Mouse (Mus musculus) liver, adult 2 months (tissue): ENCODE data around the gene Ankrd45. TPM values are rescaled to one million over a fixed set of nuclear protein-coding genes. Genes with fewer than 3 reads are reported as not detected.
"Not testable (repeated sequence)": the region's sequence is repeated elsewhere in the genome, so short reads cannot be mapped to it uniquely, and the experiment has no call there.

ENCODE experiments used
- DNase-seq: peaks from one replicate; pipeline ENCODE4 v3.0.0-alpha.2; 2011; ENCODE audit warnings: low read depth, low spot score; ENCODE audit errors: extremely low read depth
- H3K27ac ChIP-seq: fragments of 200-500 bp; replicated peaks from 2 replicates; pipeline ENCODE4 v1.5.1; 2012; ENCODE audit warnings: low read depth, mild to moderate bottlenecking, control low read depth, inconsistent platforms, low read length; ENCODE audit not compliant: insufficient read depth
- H3K27me3 ChIP-seq: fragments of 200-500 bp; 2 replicates; pipeline ENCODE4 v1.6.1; 2012; ENCODE audit warnings: mild to moderate bottlenecking, moderate library complexity, low read length, inconsistent platforms; ENCODE audit not compliant: control insufficient read depth, insufficient read depth
- H3K36me3 ChIP-seq: fragments of 200-500 bp; 2 replicates; pipeline ENCODE4 v1.6.1; 2012; ENCODE audit warnings: low read length, inconsistent platforms; ENCODE audit not compliant: control insufficient read depth, insufficient read depth
- H3K4me1 ChIP-seq: fragments of 200-500 bp; 2 replicates; pipeline ENCODE4 v1.6.1; 2011; ENCODE audit warnings: low read length; ENCODE audit not compliant: control insufficient read depth, insufficient read depth
- H3K4me3 ChIP-seq: fragments of 200-500 bp; 2 replicates; pipeline ENCODE4 v1.5.1; 2011; ENCODE audit warnings: low read depth, mild to moderate bottlenecking, control low read depth, low read length, moderate library complexity; ENCODE audit not compliant: insufficient read depth
- H3K79me2 ChIP-seq: fragments of 200-500 bp; 2 replicates; pipeline ENCODE4 v1.6.1; 2012; ENCODE audit warnings: inconsistent platforms, mild to moderate bottlenecking, low read length, moderate library complexity; ENCODE audit not compliant: control insufficient read depth, insufficient read depth
- H3K9ac ChIP-seq: fragments of 200-500 bp; 2 replicates; pipeline ENCODE4 v1.6.1; 2012; ENCODE audit warnings: low read depth, mild to moderate bottlenecking, control low read depth, inconsistent platforms, low read length
- CTCF ChIP-seq: fragments of 200-500 bp; IDR thresholded peaks from 2 replicates; pipeline ENCODE4 v1.5.1; 2011; ENCODE audit warnings: low read depth, low read length, control low read depth
- POLR2A ChIP-seq: fragments of 200-500 bp; IDR thresholded peaks from 2 replicates; pipeline ENCODE4 v1.6.1; 2011; ENCODE audit warnings: low read length, control low read depth; ENCODE audit not compliant: insufficient read depth; ENCODE audit errors: extremely low read depth
- WGBS: fragments of 180-500 bp; shearing (Covaris S2); methylation state at CpG from one replicate; pipeline ENCODE4 v1.1.7; 2018; 5-methylcytosine and 5-hydroxymethylcytosine counted together
- polyA plus RNA-seq: library from polyadenylated mRNA; depleted of rRNA; stranded (reverse); fragments of >200 nt; gene quantifications from 2 replicates; pipeline ENCODE4 v1.2.3, GENCODE M21; 2012
- total RNA-seq: library from RNA; depleted of rRNA; stranded (reverse); fragments of >200 nt; gene quantifications from 2 replicates; pipeline ENCODE4 v1.2.3, GENCODE M21; 2014

Ankrd45 gene
- total and polyA plus RNA-seq, 2 experiments = not detected

- Histone ChIP-seq H3K36me3 (no peaks in the 10 kb centered on the region; the same call in 1 of the 2 replicates), H3K27ac (no peak overlapping the region), H3K4me3 (no peak overlapping the region), H3K79me2 (peaks cover 10% of the 10 kb centered on the region), H3K9ac (no peak overlapping the region), H3K27me3 (no peaks in the 10 kb centered on the region), H3K4me1 (peaks cover 10% of the 10 kb centered on the region)
- no peak for DNase-seq
- no peak for TF ChIP-seq POLR2A
- TF ChIP-seq CTCF = no peak
- WGBS = 72% methylated on average over 1 of the region's 1 CpGs
These were observed 16.0 kb upstream of the Ankrd45 start for GRCm38 (mm10) chr1:161126461-161126860.

GRCm38 (mm10) chr1:161130726-161131664, 11.5 kb upstream of the Ankrd45 start, which contains the start of gene Klhl20:
Klhl20 (minus strand) TSS chr1:161131511.
- peak; percentile 91 for DNase-seq
- peak within 1 kb of the TSS; percentile 78 for H3K4me3 ChIP-seq
- peak within 1 kb of the TSS; percentile 71 for H3K9ac ChIP-seq
- H3K36me3 ChIP-seq = no peaks in the 10 kb centered on the region; the same call in 1 of the 2 replicates
- under 1% methylated on average over 41 of the region's 41 CpGs for WGBS
- TF ChIP-seq CTCF = 0 out of 2 replicates have a peak, but pooled peaks have one; percentile 10
- peak; percentile 82 for TF ChIP-seq POLR2A
- H3K4me1 ChIP-seq = peaks cover 10% of the 10 kb centered on the region
- H3K79me2 ChIP-seq = peaks cover 9% of the 10 kb centered on the region
- H3K27ac ChIP-seq = peak within 1 kb of the TSS; percentile 45
- no peaks in the 10 kb centered on the region for H3K27me3 ChIP-seq

- Histone ChIP-seq H3K4me3 (no peak overlapping the region), H3K9ac (no peak overlapping the region), H3K27ac (no peak overlapping the region), H3K36me3 (no peaks in the 10 kb centered on the region), H3K4me1 (peaks cover 3% of the 10 kb centered on the region), H3K79me2 (no peaks in the 10 kb centered on the region), H3K27me3 (no peaks in the 10 kb centered on the region)
- DNase-seq = no peak
- WGBS = 85% methylated on average over 2 of the region's 2 CpGs
- TF ChIP-seq POLR2A (no peak), CTCF (no peak)
These were observed 3.0 kb upstream of the Ankrd45 start for GRCm38 (mm10) chr1:161139496-161139895.

GRCm38 (mm10) chr1:161140026-161140762, 2.3 kb upstream of the Ankrd45 start:
- H3K27me3 ChIP-seq = no peaks in the 10 kb centered on the region
- H3K4me3 ChIP-seq = no peak overlapping the region
- H3K27ac ChIP-seq = no peak overlapping the region
- DNase-seq = no peak
- no peak overlapping the region for H3K9ac ChIP-seq
- H3K4me1 ChIP-seq = peaks cover 3% of the 10 kb centered on the region
- H3K36me3 ChIP-seq = no peaks in the 10 kb centered on the region
- no peaks in the 10 kb centered on the region for H3K79me2 ChIP-seq
- TF ChIP-seq CTCF (peak; percentile 50), POLR2A (no peak)
- 82% methylated on average over 9 of the region's 9 CpGs for WGBS

GRCm38 (mm10) chr1:161143216-161143615, 725 bp downstream of the Ankrd45 start:
- Histone ChIP-seq H3K9ac (no peak overlapping the region), H3K4me1 (peaks cover 3% of the 10 kb centered on the region), H3K36me3 (no peaks in the 10 kb centered on the region), H3K79me2 (no peaks in the 10 kb centered on the region), H3K27ac (no peak overlapping the region), H3K4me3 (no peak overlapping the region), H3K27me3 (no peaks in the 10 kb centered on the region)
- no peak for DNase-seq
- no peak for TF ChIP-seq POLR2A
- TF ChIP-seq CTCF = no peak
- WGBS = 92% methylated on average over 7 of the region's 7 CpGs

- not testable (repeated sequence) for H3K27ac ChIP-seq, H3K27me3 ChIP-seq, DNase-seq, H3K4me1 ChIP-seq, H3K36me3 ChIP-seq, H3K9ac ChIP-seq, H3K4me3 ChIP-seq, H3K79me2 ChIP-seq
- WGBS = 79% methylated on average over 8 of the region's 8 CpGs
These were observed 3.1 kb downstream of the Ankrd45 start for GRCm38 (mm10) chr1:161145611-161146010.
